Mouse (Mus musculus) large intestine, adult 2 months (tissue): Measurements from ENCODE around the gene Azin2. TPM values are rescaled to one million over a fixed set of nuclear protein-coding genes. Genes with fewer than 3 reads are reported as not detected.

ENCODE experiments used
- DNase-seq: peaks from one replicate; pipeline ENCODE4 v3.0.0-alpha.2; 2012; ENCODE audit warnings: low read depth, low spot score
- WGBS: fragments of 180-500 bp; shearing (Covaris S2); methylation state at CpG from one replicate; pipeline ENCODE4 v1.1.7; 2018; 5-methylcytosine and 5-hydroxymethylcytosine counted together
- polyA plus RNA-seq: library from polyadenylated mRNA; depleted of rRNA; stranded (reverse); fragments of >200 nt; gene quantifications from 2 replicates; pipeline ENCODE4 v1.2.3, GENCODE M21; 2012; rRNA removed

Azin2 gene
- 2.8 and 3.4 TPM in 2 replicates for polyA plus RNA-seq

DNA sequence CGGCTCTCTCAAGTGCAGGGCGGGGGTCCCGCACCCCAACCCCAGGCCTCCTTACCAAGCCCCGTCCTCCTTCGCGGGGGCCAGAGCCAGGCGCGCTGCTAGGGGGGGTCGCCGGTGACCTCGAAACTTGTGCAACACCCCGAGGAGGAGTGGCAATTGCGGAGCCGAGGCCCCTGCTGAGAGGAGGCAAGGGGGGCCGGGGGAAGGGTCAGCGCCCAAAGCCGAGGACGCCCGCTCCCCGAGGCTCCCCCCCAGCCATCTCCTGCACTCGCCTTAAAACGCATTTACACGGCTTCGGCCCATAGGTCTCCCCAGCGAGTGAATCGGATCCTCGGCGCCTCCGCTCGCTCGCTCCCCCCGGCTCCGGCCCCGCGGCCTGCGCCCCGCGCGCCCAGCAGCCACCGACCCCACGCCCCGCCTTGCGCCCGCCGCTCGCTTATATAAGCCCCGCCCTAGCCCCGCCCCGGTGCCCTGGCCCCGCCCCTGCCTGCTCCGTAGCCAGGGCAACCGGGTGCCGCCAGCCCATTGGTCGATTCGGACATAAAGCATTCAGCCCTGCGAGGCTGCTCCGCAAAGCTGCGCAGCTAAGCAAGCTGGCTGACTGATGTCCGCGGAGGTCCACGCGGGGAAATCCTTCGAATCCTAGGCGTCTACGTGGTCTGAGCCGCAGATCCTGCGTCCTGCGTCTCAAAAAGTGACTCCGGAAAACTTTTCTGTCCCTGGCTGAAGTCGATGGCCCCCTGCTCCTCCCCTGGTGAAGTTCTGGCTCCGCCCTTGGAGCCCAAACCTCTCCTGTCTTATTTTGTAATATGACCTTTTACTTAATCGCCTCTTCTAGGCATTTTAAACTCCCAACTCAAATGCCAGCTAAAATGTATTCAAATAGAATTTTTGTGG is at the start of gene Azin2:
TSS of gene Azin2 (minus strand) at position 414 of the 897 bp plus-strand sequence.
- under 1% methylated on average over 72 of the region's 72 CpGs for WGBS
- DNase-seq: no peak

DNA sequence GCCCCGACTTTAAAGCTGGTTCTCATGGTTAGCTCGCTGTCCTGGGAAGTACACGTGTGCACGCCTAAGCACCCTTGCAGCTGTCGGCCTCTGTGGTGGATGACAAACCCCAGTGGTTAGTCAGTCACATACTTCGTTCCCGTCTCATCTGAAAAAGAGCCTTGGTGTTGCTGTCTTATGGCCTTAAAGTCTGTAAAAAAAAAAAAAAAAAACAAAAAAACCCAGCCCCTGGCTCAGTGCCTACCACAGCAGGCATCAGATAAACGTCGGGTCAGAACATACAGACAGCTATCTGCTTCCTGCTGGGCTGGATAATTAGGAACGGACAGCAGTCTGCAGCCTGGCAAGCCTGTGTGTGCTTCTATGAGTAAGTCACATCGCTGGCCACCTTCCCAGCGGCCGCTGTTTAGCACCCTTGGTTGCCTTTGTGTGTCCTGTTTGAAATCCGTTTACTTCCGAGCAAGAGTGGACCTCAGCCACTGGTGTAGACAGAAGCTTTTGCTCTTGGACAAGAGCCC is 49.4 kb upstream of the Azin2 start:
- DNase-seq: no peak
- WGBS: 28% methylated on average over 15 of the region's 15 CpGs

DNA sequence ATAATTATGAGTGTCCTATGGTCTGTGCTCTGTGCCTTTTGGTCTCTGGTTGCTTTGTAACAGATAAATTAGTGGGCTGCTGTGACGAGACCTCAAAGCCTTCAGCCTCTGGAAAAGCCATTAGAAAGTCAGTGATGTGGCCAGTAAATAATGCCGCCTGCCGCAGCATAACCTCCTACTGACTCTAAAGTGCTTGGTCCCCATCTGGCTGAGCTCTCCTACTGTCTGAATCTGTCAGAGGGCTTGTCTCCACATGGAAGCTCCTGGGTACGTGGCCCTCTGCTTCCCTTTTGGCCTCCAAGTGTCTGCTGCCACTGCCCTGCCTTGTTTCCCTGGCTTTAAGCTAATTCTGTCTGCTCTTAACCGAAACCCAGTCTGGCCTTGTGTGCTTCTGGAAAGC is 47.3 kb upstream of the Azin2 start:
- 72% methylated on average over 5 of the region's 5 CpGs for WGBS
- DNase-seq: no peak

DNA sequence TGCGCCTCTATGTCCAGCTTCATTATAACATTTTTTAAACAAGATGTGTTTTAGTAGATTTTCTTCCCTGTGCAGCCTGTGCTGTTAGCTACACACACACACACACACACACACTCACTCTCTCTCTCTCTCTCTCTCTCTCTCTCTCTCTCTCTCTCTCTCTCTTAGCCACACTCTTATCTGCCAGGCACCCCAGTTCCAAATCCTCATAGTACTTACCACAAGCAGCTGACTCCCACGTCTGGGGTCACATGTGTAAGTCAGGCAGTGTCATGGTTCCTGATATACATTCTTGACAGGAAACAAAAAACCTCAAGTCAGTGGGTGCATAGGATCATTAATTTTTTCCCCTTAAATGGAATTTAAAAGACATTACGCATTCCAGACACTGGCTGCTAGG is 46.4 kb upstream of the Azin2 start:
- no peak for DNase-seq
- WGBS: 84% methylated on average over 3 of the region's 3 CpGs

DNA sequence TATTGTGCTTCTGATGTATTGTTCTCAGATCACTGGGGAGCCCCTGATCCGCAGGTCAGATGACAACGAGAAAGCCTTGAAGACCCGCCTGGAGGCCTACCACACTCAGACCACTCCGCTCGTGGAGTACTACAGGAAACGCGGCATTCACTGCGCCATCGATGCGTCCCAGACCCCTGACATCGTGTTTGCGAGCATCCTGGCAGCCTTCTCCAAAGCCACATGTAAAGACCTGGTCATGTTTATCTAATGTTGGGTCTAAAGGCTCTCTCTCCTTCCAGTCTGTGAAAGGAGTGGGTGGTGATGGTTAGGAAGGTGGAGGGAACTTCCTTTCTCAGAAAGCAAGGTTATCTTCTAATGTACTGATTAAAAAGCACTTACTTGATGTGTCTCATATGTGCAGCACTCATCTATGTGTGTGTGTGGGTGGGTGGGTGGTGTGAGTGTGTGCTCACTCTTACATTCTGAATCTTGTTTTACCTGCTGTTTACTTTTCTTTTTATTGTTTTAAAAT is 45.8 kb upstream of the Azin2 start:
- DNase-seq: no peak
- WGBS: 89% methylated on average over 12 of the region's 12 CpGs

DNA sequence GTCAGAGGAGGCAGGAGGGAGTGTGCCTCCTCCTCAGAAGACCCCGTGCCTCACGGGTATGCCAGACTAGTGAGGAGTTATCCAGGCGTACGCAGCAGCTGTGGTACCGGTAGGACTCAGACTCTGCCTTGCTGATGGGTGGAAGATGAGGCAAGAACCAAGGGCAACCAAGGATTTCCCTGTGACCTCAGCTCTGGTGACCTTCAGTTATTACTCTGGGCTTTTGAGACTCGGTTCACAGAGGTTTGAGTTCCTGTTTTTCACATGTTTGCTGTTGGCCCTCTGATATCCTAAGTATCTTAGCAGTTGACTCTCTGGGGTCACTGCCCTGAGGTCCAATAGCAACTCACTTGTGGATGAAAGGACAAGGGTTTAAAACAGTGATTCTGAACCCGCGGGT is 41.5 kb upstream of the Azin2 start:
- 91% methylated on average over 8 of the region's 8 CpGs for WGBS
- DNase-seq: no peak

DNA sequence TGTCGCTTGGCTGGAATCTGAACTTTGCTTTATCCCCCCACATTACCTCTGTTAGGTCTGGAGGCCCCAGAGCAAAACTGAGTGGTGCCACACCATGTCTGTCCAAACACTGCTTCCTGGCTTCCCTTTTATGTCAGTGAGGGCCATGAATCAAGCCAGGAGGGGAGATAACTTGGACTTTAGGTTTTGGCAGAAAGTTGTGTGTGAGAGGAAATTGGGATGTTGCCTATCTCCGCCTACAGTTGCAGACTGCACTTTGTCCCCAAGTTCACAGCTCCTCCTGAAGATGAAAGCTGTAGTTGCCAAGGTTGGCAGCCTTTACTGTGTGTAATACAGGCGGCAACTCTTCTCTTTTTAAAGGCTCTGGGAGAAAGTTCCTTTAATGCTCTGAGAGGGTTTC is 38.5 kb upstream of the Azin2 start:
- 27% methylated on average over 3 of the region's 3 CpGs for WGBS
- DNase-seq: no peak

DNA sequence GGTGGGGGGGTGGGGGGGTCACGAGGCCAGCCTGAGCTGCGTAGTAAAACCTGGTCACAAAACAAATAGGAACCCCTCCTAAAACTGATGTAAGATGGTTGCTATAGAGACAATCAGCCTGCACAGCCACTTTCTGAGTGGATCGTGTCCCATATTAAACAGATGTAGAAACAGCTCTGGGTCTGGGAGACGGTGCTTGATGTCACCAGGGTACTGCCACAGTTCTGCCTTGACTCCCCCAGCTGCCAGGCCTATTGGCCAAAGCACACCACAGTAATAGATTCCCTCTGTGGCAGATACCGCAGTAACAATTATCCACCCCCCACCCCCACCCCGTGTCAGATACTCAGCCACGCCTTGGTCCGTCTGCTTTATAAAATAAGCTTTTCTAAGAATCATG is 36.2 kb upstream of the Azin2 start:
- no peak for DNase-seq
- WGBS: 44% methylated on average over 8 of the region's 8 CpGs

DNA sequence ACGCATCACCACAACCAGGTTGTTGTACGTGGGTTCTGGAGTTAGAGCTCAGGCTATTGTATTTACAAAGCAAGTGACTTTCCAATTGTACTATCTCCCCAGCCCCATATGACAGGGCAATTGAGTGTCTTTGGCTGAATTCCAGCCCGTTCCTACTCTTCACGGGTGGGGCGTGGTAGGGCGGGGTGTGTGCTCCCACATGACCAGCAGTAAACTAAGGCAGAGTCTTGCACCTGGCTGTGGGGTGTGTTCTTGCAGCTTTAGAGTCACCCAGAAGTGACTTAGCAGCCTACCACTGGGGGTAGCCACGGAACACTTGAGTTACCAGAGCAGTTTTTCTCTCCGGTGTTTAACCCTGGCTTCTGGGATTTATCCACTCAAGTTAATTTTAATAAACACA is 35.0 kb upstream of the Azin2 start:
- peak; percentile 96 for DNase-seq
- WGBS: 30% methylated on average over 8 of the region's 8 CpGs

DNA sequence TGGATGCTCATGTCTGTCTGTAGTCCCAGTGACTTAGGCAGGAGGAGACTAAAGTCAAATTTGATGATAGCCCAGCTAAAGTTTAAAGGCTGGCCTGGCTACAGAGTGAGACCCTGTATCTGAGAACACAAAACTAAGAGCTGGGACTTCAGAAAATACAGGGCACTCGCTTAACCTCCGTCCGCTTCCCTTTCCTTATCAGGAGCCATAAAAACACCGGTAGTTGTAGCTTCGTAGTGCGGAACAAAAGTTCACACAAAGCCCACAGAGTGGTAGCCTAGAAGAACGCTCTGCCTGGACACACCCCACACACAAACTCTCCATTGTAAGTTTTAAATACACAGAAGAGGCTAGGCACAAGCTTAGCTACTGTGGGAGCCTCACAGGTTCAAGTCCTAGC is 33.0 kb upstream of the Azin2 start:
- no peak for DNase-seq
- 23% methylated on average over 7 of the region's 7 CpGs for WGBS

DNA sequence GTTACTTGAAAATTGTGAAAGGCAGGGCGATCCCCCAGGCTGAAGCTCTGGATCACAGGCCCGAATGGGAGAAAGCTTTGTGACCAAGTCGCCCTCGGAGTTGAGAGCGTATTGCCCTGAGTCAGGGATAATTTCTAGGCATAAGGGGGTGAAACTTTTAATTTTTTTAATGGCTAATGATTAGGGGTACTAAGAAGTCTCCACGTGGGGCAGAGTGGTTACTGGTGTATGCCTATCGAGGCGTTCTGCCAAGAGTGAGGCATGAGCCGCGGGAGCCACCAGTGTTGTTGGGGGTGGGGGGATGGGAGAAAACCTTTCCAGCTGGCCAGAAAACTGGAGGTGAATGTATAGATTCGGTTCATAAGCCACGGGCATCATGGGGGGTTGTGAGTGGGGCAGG is 31.4 kb upstream of the Azin2 start:
- WGBS: 1% methylated on average over 12 of the region's 12 CpGs
- no peak for DNase-seq

DNA sequence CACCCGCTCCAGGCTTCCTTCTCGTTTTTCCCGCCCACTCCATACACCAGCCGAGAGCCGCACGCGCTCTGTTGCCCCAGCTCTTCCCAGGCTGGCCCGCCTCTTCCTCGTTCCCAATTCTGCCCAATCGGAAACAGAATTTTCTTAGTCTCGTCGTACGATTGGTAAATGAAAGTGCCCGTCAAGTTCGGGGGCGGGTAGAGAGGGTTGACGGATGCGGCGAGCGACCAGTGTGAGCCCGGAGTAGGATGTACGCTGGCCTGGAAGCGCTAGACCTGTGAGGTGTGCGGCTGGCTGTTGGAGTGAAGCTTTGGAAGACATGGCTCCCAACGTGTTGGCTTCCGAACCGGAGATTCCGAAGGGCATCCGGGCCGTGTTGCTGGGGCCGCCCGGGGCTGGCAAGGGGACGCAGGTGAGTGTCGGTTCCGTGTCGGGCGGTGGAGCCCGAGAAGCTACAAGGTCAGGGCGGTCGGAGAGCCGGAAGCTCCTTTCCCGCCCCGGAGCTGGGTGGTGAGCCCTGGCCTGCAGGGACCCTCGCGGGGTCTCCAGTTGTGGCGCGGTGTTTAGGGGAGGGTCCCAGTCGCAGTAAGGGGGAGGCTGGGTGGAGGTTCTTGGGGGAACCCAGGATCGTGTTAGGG is 30.9 kb upstream of the Azin2 start:
- under 1% methylated on average over 49 of the region's 49 CpGs for WGBS
- DNase-seq: peak; percentile 99

DNA sequence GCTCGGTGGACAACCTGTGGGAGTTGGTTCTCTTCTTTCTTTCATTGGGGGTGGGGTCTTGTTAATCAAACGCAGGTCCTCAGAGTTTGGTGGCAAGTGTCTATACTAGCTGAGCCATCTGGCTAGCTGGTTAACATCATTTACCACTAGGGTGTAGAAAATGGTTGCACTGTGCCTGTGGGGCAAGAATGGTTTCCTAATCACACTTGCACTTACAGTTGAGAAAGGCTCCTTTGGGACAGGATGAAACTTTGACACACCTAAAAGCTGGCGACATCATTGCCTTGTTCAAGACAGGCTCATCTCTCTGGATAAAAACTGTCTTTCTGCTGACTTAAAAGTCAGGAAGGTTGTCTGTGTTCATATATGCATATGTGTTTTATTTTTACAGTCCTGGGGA is 29.9 kb upstream of the Azin2 start:
- 61% methylated on average over 3 of the region's 3 CpGs for WGBS

DNA sequence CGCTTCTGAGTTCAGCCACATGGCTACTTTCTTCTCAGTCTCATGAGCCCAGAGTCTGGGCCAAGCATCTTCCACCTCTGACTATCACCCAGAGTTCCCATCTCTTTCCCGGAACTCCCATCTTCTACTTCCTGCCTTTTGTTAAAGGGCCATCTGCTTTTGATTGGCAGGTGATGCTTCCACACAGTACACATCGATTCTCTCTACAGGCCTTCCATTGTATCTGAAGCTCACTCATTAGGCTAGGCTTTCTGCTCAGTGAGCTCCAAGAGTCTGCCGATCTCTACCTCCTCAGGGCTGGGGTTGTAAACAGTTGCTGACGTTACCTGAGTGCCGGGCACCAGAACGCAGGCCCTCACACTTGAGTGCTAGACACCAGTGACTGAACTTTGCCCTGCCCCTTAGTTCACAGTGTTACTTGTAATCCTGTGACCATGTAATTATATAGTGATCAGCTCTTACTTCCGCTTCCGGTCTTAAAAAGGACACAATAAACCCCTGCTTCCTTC is 29.3 kb upstream of the Azin2 start, which contains the start of gene Ak2:
TSS of gene Ak2 (plus strand) at position 459 of the 509 bp plus-strand sequence.
- WGBS: 46% methylated on average over 9 of the region's 9 CpGs
- no peak for DNase-seq

More for the DNA sequence above, 29.9 kb upstream of the Azin2 start:
- no peak for DNase-seq

DNA sequence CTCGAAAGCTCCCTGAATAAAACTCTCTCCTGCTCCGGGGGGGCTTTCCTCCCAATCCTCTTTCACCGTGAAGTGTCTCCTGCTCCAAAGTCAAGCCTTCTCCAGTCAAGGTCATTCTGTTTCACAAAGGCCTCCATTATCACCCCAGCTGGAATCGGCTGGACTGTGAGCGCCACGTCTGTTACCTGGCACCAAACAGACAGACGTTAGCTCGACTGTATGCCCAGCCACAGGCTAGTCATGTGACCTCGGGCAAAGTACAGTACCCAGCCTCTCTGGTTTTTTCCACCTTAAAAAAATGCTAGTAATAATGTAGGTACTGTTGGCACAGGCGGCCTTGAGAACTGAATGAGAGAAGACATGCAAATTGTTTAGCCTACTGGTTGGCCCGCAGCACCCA is 27.4 kb upstream of the Azin2 start:
- peak; percentile 85 for DNase-seq
- 25% methylated on average over 11 of the region's 11 CpGs for WGBS

DNA sequence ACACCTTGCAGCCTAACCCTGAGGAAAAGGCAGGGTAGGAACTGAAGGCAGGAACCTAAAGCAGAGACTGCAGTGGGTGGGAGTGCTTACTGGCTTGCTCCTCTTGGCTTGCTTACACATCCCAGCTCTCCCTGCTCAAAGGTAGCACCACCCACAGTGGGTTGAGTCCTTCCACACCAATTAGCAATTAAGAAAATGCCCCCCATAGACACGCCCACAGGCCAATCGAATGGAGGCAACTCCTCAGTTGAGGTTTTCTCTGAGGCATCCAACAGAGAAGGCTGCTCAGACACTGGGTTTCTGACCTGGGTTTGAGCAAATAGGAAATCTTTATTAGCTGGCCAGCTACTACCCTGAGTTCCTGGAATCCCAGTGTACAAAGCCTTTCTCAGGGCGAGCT is 26.7 kb upstream of the Azin2 start:
- WGBS: 67% methylated on average over 3 of the region's 3 CpGs
- no peak for DNase-seq

DNA sequence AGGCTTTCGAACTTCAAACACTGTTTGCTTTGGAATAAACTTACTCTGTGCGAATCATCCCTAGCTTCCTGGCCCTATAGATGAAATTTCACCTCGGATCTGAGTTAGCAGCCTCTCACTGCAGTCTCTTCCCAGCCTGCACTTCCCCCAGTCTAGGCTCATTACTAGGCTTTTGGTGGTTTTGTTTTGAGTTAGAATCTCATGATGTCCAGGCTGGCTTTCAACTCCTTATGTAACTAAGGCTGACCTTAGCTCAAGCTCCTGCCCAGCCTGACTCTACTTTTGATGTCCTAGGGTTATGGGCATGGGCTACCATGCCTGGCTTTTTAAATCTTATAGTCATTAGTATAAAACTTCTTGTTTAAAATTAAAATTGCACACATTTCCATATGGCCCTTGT is 22.4 kb upstream of the Azin2 start:
- no peak for DNase-seq
- 40% methylated on average over 3 of the region's 3 CpGs for WGBS

DNA sequence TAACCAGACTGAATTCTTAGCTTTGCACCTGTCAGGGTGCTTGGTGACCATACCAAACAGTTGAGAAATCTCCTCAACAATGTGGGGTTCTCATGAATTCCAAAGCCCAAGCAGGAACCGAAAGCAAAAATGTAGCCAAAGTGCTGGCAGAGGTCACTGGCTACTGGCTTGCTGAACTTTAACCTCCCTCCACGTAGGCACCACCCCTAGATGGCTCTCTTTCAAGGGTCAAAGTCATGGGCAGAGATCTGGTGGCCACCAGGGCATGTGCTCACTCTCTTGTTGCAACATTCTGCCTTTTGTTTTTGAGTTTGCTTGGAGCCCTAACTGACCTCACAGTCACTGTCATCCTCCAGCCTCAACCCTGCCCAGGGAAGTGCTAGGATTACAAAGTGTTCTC is 21.4 kb upstream of the Azin2 start:
- 15% methylated on average over 2 of the region's 2 CpGs for WGBS
- no peak for DNase-seq

DNA sequence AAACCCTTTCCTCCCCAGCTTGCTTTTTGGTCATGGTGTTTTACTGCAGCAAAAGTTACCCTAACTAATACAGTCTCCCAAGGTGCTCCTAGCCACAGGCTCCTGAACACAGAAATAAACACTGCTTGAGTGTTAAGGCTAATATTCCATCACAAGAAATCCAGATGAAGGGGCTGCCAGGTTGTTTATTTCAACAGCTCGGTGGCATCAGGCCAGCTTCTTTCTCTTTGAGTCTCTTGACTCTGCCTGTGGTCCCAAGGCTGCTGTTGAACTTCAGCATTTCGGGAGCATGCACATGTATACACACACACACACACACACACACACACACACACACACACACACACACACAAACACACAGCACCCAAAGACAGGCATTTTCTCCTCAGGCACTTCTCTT is 20.9 kb upstream of the Azin2 start:
- no peak for DNase-seq
- 43% methylated on average over 2 of the region's 2 CpGs for WGBS

DNA sequence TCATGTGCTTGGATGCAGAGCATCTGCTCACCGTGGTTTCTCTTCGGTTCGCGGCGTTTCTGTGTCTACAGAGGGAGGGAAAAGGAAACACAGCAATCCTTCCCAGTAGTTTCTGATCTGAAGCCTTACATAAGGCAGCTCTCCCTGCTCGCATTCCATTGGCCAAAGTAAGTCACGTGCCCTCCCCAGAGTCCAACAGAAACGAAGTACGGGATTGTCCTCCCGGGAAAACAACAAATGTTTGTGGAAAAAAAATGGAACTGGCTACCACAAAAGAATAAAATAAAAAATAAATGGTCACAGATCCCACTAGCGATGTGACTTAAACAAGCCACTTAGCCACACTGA is 19.6 kb upstream of the Azin2 start:
- 81% methylated on average over 11 of the region's 11 CpGs for WGBS
- no peak for DNase-seq
